Mouse (Mus musculus) mature B cell (primary cell): Measurements from ENCODE around the gene Fam53b.

Source experiments
- in situ Hi-C: fragments of 300-500 bp; cut with MboI; formaldehyde crosslinking; loops from 2 replicates; pipeline ENCODE4 v1.14.3; 2019

Fam53b gene

DNA sequence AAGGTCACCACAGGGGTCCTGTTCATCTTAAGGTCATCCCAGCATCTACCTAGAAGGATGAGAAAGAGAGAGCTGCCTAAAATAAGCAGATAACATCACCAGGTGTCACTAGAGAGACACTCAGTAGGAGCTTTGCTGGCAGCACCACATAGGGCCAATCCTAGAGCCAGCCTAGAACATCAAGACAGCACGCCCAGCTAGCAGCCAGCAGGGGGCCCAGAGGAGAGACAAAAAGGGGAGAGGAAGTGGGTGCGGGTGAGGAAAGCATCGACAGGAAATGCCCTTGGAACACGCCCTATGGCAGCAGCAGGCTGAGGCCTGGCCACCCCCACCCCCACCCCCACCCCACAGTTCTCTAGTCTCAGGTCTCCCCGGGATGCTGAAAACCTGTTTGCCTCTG lies 78.5 kb downstream of the Fam53b start:
- in situ Hi-C loops, result no loop called here

DNA sequence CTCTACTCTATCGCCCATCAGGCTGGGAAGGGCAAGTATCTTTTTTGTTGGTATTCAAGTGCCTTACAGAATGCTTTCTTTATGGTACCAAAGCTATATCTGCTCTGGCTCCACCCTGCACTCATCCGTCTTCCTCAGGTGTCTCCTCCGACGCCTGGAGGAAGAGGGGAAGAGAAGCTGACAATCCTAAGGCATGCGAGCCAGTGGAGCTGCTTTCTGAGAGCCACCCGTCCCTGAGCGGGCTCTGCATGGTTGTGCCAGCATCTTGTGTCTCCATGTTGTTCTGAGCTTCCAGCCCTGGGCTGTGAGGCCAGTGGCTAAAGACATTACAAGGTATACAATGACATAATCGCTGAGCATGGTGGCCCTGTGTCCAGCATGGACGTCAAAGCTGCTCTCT lies 79.5 kb downstream of the Fam53b start:
- in situ Hi-C loops, result no loop called here

DNA sequence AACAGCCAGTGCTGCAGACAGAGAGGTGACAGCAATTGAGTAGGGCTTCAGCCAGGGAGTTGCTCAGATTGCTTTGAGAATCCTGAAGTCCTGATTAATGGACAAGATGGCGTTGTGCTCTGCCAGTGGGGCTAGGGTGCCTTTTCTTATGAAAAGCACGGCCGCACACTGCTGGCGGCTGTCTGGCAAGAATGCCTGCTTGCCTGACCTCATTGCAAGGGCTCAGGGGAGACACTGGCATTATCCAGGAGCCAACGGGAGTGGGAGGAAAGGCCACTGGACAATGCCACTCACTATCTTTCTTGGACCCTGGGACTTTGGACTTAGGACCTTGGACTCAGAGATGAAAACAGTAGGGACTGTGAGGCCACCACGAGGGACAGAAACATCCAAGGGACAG lies 80.2 kb downstream of the Fam53b start:
- in situ Hi-C loops, result no loop called here

- in situ Hi-C loops, result no loop called here
These were observed 81.4 kb downstream of the Fam53b start for GRCm38 (mm10) chr7:132732136-132732789.

DNA sequence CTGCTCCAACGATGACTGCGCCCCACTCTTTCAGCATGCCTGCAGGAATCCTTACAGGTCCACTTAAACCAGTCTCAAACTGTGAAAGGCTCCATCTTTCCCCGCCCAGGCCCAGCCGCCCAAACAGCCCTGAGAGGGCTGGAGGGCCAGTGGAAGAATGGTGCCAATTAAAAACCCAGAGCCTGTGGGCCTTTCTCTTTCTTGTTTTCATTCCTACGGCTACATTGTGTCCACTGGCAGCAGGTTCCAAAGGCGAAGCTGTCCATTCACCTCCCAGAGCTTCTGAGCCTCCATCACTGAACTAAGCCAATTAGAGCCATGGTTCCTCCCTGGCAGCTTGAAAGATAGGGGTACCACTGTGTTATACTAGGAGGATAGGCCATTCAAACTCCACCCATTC lies 82.1 kb downstream of the Fam53b start:
- in situ Hi-C loops, result no loop called here

- in situ Hi-C loops, result no loop called here
These were observed 83.2 kb downstream of the Fam53b start for GRCm38 (mm10) chr7:132730510-132730909.

DNA sequence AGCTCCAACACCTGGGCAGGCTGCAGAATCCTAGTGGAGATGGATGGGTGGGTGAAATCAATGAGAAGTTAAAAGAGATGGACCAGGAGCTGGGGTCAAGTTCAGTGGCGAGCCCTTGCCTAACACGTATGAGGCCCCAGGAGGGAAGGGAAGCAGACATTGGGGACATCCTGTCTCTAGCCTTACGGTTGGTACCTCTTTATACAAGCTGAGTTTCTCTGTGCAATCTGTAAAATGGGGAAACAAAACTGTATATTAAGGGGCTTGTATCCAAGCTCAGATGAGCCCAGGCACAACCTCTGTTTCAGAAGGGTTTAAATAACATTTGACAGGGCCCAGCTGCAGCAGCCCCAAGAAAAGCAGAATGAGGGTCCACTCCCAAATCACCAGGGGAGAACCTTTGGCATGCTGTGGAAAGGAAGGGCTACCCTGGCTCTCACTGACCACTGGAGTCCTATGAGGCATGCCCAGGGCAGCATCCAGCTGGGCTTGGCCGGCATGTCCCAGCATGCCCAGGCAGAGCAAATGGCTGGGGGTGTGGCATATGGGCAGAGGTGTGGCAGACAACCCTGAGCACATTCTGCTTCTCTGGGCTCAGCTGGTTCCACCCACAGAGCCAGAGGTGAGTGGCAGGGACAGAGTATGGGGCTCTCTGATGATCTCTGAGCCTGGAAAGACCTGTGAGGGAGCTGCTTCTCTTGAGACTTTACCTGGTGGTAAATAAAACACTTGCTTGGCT lies 84.4 kb downstream of the Fam53b start:
- in situ Hi-C loops, result no loop called here

DNA sequence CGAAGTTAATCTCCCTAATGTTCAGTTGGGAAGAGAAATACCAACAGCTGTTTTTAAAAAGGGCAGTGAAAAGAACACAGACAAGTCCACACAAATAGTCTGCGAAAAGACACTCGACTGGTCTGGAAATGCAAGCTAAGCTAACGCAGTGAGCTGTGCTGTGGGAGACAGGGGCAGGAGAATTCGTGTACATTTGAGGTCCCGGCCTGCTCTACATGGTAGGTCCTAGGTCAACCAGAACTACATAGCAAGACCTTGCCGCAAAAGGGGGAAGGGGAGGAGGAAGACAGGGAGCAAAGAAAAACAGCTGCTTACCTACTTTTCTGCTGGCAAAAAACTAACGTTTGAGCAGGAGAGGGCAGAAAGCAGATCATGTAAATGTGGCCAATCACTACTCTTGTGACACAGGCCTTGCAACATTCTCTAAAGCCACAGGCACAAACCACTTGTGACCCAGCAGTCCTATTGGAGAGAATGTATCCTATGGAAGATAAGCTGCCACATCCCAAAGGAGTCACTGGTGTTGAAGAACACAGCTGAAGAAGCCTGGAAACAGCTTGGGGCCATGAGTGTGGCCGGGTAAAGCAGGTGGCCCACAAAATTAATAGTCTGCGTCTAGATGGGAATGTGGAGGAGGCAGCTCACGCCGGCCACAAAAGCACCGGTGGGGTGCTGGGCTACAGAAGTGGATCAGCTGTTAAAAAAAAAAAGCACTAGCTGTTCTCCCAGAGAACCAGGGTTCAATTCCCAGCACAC lies 87.4 kb downstream of the Fam53b start:
- in situ Hi-C loops, result no loop called here

- in situ Hi-C loops, result no loop called here
These were observed 89.1 kb downstream of the Fam53b start for GRCm38 (mm10) chr7:132724501-132725062.

DNA sequence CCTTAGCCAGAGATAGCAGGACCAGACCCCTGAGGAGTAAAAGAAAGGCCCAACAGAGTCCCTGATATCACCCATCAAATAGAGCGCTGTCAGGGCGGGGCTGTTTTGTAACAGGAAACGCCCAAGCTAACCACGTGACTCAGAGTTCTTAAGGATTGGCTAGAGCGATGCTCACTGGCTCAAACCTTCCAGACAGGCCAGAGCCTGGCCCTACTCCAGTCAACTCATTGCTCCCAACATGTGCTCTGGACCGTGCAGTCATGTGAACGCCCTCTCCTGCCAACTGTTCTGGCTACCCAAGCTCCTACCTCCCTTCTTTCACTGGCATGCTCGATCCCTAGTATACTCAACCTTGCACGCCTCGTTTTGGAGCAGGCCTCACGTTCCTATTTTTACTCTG lies 89.8 kb downstream of the Fam53b start:
- in situ Hi-C loops, result no loop called here

- in situ Hi-C loops, result no loop called here
These were observed 91.0 kb downstream of the Fam53b start for GRCm38 (mm10) chr7:132722401-132723370.

- in situ Hi-C loops, result no loop called here
These were observed 93.1 kb downstream of the Fam53b start for GRCm38 (mm10) chr7:132720562-132720961.

DNA sequence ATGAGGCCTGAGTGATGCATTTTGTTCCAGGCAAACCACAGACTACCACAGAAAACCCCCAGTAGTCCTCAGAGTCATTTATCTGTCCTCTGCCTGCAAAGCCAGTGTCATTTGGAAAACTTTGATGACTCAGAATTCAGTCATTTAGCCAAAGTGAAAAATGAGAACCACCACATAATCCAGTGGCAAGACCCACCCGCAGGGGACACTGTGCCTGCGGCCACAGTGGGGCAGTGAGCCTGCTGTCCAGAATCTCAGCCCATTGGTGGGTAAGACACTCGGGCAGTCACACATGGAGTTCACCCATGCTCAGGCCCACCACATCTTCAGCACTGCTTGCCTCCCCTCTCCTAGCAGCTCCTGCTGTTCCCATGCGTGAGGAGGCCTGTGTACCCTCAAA lies 94.1 kb downstream of the Fam53b start:
- in situ Hi-C loops, result no loop called here

GRCm38 (mm10) chr7:132715259-132715658 lies 98.4 kb downstream of the Fam53b start:
- in situ Hi-C loops, result no loop called here

DNA sequence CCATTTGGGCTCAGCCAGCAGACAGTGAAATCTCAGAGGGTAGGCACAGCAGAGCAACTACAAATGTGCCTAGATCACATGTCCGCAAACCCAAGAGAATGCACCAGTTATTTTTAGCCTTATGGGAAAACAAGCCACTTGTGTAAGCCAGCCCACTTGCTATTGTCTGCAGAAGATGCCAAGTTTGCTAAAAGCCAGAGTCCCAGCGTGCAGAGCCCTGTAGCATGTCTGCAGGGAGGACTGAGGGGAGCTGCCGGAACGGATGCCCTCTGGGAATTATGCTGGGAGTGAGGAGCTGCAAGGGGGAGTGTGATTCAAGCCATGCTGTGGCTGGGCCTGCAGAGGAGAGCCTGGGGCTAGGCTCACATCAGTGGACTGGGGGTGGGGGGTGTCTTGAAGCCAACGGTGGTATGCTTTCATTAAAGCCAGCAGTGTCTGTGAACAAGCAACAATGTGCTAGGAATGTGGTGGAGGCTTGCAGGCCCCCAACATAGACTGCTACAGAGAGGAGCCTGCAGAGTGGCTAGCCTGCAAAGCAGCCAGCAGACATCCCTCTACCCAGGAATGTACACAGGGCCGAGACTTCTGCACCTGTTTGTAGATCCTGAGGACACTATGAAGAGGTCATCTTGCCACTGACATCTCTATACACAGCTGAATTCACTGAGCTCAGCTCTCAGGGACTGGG lies 99.3 kb downstream of the Fam53b start:
- in situ Hi-C loops, result no loop called here

- in situ Hi-C loops, result no loop called here
These were observed 100.1 kb downstream of the Fam53b start for GRCm38 (mm10) chr7:132713483-132714126.

GRCm38 (mm10) chr7:132712956-132713355 lies 100.7 kb downstream of the Fam53b start:
- in situ Hi-C loops, result no loop called here

DNA sequence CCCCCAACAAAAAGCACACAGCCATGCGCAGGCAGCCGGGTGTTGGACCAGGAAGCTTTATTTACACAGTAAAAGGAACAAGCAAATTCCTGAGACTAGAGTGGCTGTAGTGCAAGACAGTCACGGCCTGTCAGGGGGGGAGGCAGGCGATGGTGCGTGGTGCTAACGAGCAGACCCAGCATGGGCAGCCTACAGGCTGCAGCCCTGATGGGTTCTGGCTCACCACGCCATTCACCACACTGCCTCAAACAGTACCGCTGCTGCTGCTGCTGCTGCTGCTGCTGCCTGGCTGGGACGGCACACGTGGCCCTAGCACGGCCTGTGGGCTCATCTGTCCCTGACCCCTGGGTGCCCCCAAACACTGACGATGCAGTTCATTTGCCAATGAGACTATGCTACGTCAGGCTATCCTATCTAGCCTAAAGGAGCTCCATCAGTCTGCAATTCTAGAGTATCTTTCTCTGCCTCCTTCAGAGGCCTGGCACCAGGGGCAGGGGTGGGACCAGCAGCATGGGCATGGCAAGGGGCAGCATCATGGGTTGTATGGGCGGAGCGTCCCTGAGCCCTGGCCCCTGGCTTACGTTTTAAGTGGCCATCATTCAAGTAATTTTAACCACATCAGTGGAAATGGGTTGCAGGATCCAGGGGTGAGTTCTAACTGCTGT lies 101.5 kb downstream of the Fam53b start:
- in situ Hi-C loops, result no loop called here

GRCm38 (mm10) chr7:132711579-132711978 lies 102.1 kb downstream of the Fam53b start:
- in situ Hi-C loops, result no loop called here

GRCm38 (mm10) chr7:132705130-132705529 lies 108.6 kb downstream of the Fam53b start:
- in situ Hi-C loops, result no loop called here
